Mouse (Mus musculus) small intestine, adult 2 months (tissue): Measurements from ENCODE around the gene Hist1h3e. TPM values are rescaled to one million over a fixed set of nuclear protein-coding genes. Genes with fewer than 3 reads are reported as not detected.
"Not testable (repeated sequence)": the region's sequence is repeated elsewhere in the genome, so short reads cannot be mapped to it uniquely, and the experiment has no call there.

Experiments
- H3K27ac ChIP-seq: fragments of 200-500 bp; 2 replicates; pipeline ENCODE4 v1.5.1; 2012; ENCODE audit warnings: low read depth, low read length, control low read depth, inconsistent platforms; ENCODE audit not compliant: insufficient read depth
- H3K27me3 ChIP-seq: fragments of 200-500 bp; 2 replicates; pipeline ENCODE4 v1.6.1; 2012; ENCODE audit warnings: mild to moderate bottlenecking, moderate library complexity, low read length, inconsistent platforms; ENCODE audit not compliant: control insufficient read depth, insufficient read depth
- H3K36me3 ChIP-seq: fragments of 200-500 bp; 2 replicates; pipeline ENCODE4 v1.6.1; 2012; ENCODE audit warnings: mild to moderate bottlenecking, low read length, control low read depth, inconsistent platforms; ENCODE audit not compliant: control insufficient read depth, insufficient read depth
- H3K4me1 ChIP-seq: fragments of 200-500 bp; 2 replicates; pipeline ENCODE4 v1.6.1; 2012; ENCODE audit warnings: low read length, inconsistent platforms, mixed read lengths; ENCODE audit not compliant: control insufficient read depth, insufficient read depth, insufficient read length
- H3K4me3 ChIP-seq: fragments of 200-500 bp; 2 replicates; pipeline ENCODE4 v1.5.1; 2012; ENCODE audit warnings: low read depth, mild to moderate bottlenecking, control low read depth, inconsistent platforms, low read length, moderate library complexity
- CTCF ChIP-seq: fragments of 200-500 bp; IDR thresholded peaks from 2 replicates; pipeline ENCODE4 v1.5.1; 2012; ENCODE audit warnings: low read depth, mild to moderate bottlenecking, control low read depth, inconsistent platforms, low read length, moderate library complexity, mixed read lengths; ENCODE audit not compliant: insufficient replicate concordance, insufficient read length; ENCODE audit errors: extremely low read depth
- POLR2A ChIP-seq: fragments of 200-500 bp; IDR thresholded peaks from 2 replicates; pipeline ENCODE4 v1.6.1; 2012; ENCODE audit warnings: low read depth, mild to moderate bottlenecking, control low read depth, inconsistent platforms, low read length, moderate library complexity
- WGBS: fragments of 180-500 bp; shearing (Covaris S2); methylation state at CpG from one replicate; pipeline ENCODE4 v1.1.7; 2018; 5-methylcytosine and 5-hydroxymethylcytosine counted together
- polyA plus RNA-seq: library from polyadenylated mRNA; depleted of rRNA; stranded (reverse); fragments of >200 nt; gene quantifications from 2 replicates; pipeline ENCODE4 v1.2.3, GENCODE M21; 2012

Hist1h3e gene
- polyA plus RNA-seq, 1 experiment, result 43.3 TPM

DNA sequence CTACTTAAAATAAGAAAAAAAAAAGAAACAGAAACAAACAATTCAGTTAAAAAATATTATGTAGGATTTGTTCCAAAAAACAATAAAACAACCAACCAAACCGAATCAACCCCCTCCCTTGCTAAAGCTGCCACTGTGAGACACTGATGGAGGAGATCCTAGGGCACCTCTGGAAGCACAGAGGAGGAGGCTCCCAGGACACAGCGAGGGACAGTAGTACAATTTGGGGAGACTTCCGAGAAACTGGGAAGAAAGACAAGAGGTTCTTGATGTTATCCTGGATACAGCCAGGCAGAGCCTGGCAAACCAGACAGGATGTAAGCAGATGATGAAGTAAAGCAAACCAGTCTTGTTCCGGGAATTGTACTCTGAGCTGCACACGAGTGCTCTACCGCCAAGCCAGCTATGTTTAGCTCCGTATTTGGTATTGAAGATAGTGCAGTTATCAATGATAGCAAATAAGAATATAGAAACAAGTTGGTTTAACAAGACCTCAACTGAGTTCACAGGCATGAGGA is 41.1 kb upstream of the Hist1h3e start:
- no peak overlapping the region for H3K4me3 ChIP-seq
- no peak overlapping the region for H3K27ac ChIP-seq
- 68% methylated on average over 7 of the region's 7 CpGs for WGBS
- no peaks in the 10 kb centered on the region for H3K36me3 ChIP-seq
- TF ChIP-seq POLR2A (no peak), CTCF (no peak)
- no peaks in the 10 kb centered on the region for H3K4me1 ChIP-seq
- H3K27me3 ChIP-seq, result no peaks in the 10 kb centered on the region

DNA sequence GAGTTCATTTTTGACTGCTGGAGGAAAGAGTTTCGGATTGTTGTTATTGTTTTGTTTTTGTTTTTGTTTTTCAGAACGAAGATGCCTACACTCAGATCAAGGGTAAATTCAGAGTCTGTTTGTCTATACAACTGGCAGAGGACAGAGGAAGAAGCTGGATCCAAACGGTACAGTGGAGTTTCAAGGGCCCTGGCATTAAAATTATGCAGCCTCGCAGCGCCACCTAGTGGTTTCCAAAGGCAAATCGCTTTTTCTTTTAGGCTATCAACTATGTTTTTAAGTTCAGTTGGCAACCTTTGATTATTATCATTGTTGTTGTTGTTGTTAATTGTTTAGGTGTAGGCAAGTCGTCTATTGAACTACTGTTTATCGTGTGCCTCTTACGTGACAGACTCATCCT is 35.8 kb upstream of the Hist1h3e start:
- Histone ChIP-seq H3K36me3 (no peaks in the 10 kb centered on the region), H3K27ac (no peak overlapping the region), H3K27me3 (no peaks in the 10 kb centered on the region), H3K4me1 (peaks cover 9% of the 10 kb centered on the region; the same call in 1 of the 2 replicates), H3K4me3 (no peak overlapping the region)
- WGBS, result 7% methylated on average over 9 of the region's 9 CpGs
- no peak for TF ChIP-seq POLR2A
- peak; percentile 64; the same call in 1 of the 2 replicates for TF ChIP-seq CTCF

DNA sequence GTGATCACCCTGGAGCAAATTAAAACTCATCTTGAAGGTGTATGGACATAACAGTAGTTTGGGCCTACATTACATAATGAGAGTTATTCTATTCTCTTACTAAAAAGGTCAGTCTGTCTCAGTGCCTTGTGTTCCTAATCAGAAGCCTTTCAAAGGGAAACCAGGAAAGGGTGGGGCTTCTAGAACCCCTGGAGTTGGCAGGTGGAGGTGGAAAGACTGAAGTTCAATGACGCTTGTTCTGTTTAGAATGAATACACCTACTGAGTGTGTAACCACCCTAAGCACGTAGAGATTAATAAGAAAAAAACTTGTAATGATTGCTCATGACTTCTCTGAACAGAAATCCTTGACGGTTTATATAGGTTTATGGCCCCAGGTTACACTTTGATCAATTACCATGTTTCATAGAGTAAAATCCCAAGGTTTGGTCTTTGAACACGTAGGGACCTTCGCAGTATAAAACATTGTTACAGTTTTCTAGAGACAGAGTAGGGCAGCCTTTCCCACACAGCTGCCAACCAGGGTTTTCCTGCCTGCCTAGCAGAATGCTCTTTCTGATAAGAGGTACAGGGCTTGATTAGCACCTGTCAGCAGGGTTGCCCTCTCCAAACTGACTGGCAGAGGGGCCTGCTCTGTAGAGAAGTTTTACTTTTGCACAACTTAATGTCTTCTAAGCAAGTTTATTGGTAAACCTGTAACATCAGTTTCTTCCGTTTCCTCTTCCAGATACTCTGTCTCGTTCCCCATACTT is 33.6 kb upstream of the Hist1h3e start:
- no peak for TF ChIP-seq CTCF
- no peak for TF ChIP-seq POLR2A
- WGBS, result 33% methylated on average over 7 of the region's 7 CpGs
- Histone ChIP-seq H3K4me1 (peaks cover 10% of the 10 kb centered on the region; the same call in 1 of the 2 replicates), H3K36me3 (no peaks in the 10 kb centered on the region), H3K4me3 (no peak overlapping the region), H3K27ac (peak overlapping the region; percentile 73), H3K27me3 (no peaks in the 10 kb centered on the region)

DNA sequence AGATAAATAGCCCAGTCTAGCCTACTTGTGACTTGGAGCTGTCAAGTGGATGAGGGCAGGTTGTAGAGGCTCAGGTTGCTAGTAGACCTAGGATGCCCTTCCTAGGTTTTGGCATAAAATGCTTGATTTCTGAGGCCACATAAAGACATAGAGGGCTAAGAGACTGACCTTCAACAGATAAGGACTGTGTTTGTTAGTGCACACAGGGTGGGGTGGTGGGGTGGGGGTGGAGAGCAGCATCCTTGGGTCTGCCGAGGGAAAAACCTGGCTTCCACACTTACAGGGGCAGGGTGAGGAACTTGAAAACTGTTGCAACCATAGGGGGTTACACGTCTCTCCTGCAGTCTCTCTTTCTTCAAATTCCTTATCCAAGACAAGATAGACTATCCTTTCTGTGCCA is 33.0 kb upstream of the Hist1h3e start:
- TF ChIP-seq CTCF (no peak), POLR2A (no peak)
- Histone ChIP-seq H3K27ac (0 out of 2 replicates have a peak overlapping the region, but pooled peaks have one; percentile 12), H3K4me3 (no peak overlapping the region), H3K27me3 (no peaks in the 10 kb centered on the region), H3K36me3 (no peaks in the 10 kb centered on the region), H3K4me1 (peaks cover 10% of the 10 kb centered on the region; the same call in 1 of the 2 replicates)
- WGBS, result 29% methylated on average over 2 of the region's 2 CpGs

DNA sequence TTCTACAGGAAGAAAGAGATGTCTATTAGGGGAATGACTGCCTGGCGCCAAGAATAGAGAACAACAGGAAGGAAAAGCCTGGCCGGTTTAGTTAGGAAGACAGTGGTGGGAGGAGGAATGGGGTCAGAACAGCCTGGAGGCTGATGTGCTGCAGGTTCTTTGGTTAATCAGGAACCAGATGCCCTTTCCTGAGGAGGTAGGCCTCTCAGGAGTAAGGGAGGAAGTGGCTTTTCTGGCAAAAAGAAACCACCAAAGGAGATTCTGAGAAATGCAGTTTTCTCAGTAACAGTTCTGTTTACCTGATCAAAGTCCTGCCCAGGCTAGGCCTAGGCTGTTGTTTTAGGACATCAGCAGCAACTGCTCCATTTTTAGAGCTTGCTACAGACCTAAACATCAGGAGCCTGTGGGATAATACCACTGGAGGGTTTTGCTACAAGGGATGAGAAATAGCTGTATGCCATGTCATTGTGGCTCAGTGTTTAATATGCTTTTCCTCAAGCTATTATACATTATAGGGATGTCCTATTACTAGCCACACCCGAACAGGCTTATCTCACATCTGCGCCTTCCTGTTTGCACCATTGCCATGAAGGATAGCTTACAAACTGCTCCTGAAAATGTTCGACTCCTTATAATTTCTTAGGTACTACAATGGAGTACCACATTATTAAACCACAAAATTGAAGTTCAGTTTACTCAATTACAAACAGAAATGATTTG is 31.0 kb upstream of the Hist1h3e start:
- Histone ChIP-seq H3K4me3 (no peak overlapping the region), H3K36me3 (no peaks in the 10 kb centered on the region), H3K27ac (peak overlapping the region; percentile 77), H3K4me1 (peaks cover 10% of the 10 kb centered on the region; the same call in 1 of the 2 replicates), H3K27me3 (no peaks in the 10 kb centered on the region)
- 15% methylated on average over 5 of the region's 5 CpGs for WGBS
- no peak for TF ChIP-seq CTCF

DNA sequence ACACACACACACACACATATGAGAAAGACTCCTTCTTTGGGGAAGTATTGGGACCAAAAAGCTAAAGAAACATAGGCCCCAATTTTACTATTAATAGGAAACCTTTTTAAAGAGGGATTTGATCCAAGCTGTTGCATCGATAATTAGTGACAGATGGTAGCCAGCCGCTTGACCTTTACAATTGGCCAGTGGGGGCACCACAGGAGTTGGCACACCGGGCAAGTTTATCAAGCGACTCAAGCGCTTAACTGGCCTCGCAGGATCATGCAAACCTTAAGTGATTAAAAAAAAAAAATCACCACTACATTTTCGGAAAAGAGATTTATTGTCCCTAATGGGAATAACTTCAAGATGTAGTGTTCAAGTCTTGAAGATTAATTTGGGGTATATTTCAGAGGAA is 30.4 kb upstream of the Hist1h3e start:
- no peak for TF ChIP-seq POLR2A
- no peak for TF ChIP-seq CTCF
- Histone ChIP-seq H3K4me1 (peaks cover 10% of the 10 kb centered on the region; the same call in 1 of the 2 replicates), H3K27ac (0 out of 2 replicates have a peak overlapping the region, but pooled peaks have one; percentile 77), H3K36me3 (no peaks in the 10 kb centered on the region), H3K4me3 (no peak overlapping the region), H3K27me3 (no peaks in the 10 kb centered on the region)
- WGBS, result 42% methylated on average over 7 of the region's 7 CpGs

DNA sequence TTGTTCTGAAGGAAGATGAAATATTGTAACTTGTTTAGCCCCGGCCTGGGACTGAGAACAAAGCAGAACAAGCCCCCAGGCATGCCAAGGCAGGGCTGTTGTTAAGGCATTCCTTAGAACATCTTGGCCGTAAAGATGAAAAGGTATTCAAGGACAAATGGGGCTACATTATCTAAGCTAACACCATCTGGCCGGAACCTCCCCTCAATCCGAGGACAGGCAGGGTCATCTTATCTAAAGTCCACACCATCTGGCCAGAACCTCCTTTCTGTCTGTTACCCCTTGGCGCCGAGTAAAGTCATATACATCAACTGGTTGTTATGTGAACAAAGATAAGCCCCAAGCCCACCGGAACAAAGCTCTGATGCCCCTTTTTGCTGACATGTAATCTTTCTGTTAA is 29.7 kb upstream of the Hist1h3e start:
- 78% methylated on average over 7 of the region's 7 CpGs for WGBS
- not testable (repeated sequence) for H3K27me3 ChIP-seq, H3K4me1 ChIP-seq, H3K36me3 ChIP-seq, H3K4me3 ChIP-seq, H3K27ac ChIP-seq
